Mouse (Mus musculus) kidney, adult 10 weeks (tissue): ENCODE measurements around the gene Rrp1b. TPM values are rescaled to one million over a fixed set of nuclear protein-coding genes. Genes with fewer than 3 reads are reported as not detected.

Experiments
- polyA plus RNA-seq: library from polyadenylated mRNA; stranded (reverse); fragments of 350-450 nt; fragmentation: Illumina TruSeq; extraction: RNeasy Lipid Tissue Mini Kit (QIAGEN cat#74804); gene quantifications from one replicate; pipeline ENCODE4 v1.2.3, GENCODE M21; 2014; ENCODE audit warnings: low read depth, low replicate concordance

The Rrp1b gene
- 1.4 TPM for polyA plus RNA-seq

GRCm38 (mm10) chr17:32035609-32036508 is at the start of gene Rrp1b, which contains the start of gene Hsf2bp:
Gene Rrp1b, plus strand, starts transcription at chr17:32036100.
Gene Hsf2bp, minus strand, starts transcription at chr17:32036349.

Other genes starting within 250 kb of the Rrp1b start
- gene Sik1, start 180.3 kb upstream of the Rrp1b start, polyA plus RNA-seq, result 8.1 TPM
- gene Hsf2bp, start 249 bp downstream of the Rrp1b start, polyA plus RNA-seq, result 3.7 TPM
- 0.65 TPM for gene Notch3, start 130.8 kb downstream of the Rrp1b start, polyA plus RNA-seq
- gene Ephx3, start 153.4 kb downstream of the Rrp1b start, polyA plus RNA-seq, result 0.49 TPM
- 16.8 TPM for gene Brd4, start 248.6 kb downstream of the Rrp1b start, polyA plus RNA-seq